Mouse (Mus musculus) gastrocnemius, adult 18-20 months (tissue): ENCODE data around the gene Ssx2ip. TPM values are rescaled to one million over a fixed set of nuclear protein-coding genes. Genes with fewer than 3 reads are reported as not detected.

Experiments
- DNase-seq: peaks from one replicate; pipeline ENCODE4 v3.0.0; 2021; ENCODE audit warnings: low spot score
- total RNA-seq, 2 experiments: library from RNA; stranded (reverse); gene quantifications; 2 replicates each; pipeline ENCODE4 v1.2.3; 2021

Gene Ssx2ip
- total RNA-seq, 2 experiments from 2014 or later = 26.8 to 30.2 TPM

GRCm38 (mm10) chr3:146433681-146434350 lies 29.4 kb downstream of the Ssx2ip start:
- no peak for DNase-seq

- DNase-seq = no peak
Observed at GRCm38 (mm10) chr3:146434686-146435085, 30.2 kb downstream of the Ssx2ip start.

- no peak for DNase-seq
Observed at GRCm38 (mm10) chr3:146435533-146435932, 31.1 kb downstream of the Ssx2ip start.

GRCm38 (mm10) chr3:146436114-146436513 lies 31.7 kb downstream of the Ssx2ip start:
- DNase-seq = no peak

GRCm38 (mm10) chr3:146440011-146440410 lies 35.6 kb downstream of the Ssx2ip start:
- DNase-seq = no peak

GRCm38 (mm10) chr3:146440422-146440821 lies 36.0 kb downstream of the Ssx2ip start:
- DNase-seq = no peak

GRCm38 (mm10) chr3:146442484-146442883 lies 38.0 kb downstream of the Ssx2ip start:
- DNase-seq = no peak

- no peak for DNase-seq
Observed at GRCm38 (mm10) chr3:146442936-146443335, 38.5 kb downstream of the Ssx2ip start.

GRCm38 (mm10) chr3:146443380-146443779 lies 38.9 kb downstream of the Ssx2ip start:
- DNase-seq = no peak

GRCm38 (mm10) chr3:146444880-146445279 lies 40.4 kb downstream of the Ssx2ip start:
- no peak for DNase-seq

- no peak for DNase-seq
Observed at GRCm38 (mm10) chr3:146447156-146447555, 42.7 kb downstream of the Ssx2ip start.

GRCm38 (mm10) chr3:146447598-146447997 lies 43.2 kb downstream of the Ssx2ip start:
- DNase-seq = no peak

- DNase-seq = no peak
Observed at GRCm38 (mm10) chr3:146448372-146448771, 43.9 kb downstream of the Ssx2ip start.

- no peak for DNase-seq
Observed at GRCm38 (mm10) chr3:146448969-146449368, 44.5 kb downstream of the Ssx2ip start.

GRCm38 (mm10) chr3:146449745-146450250 lies 45.4 kb downstream of the Ssx2ip start, which contains the start of gene Ctbs:
Gene Ctbs, plus strand, starts transcription at chr3:146449795.
- DNase-seq = no peak

GRCm38 (mm10) chr3:146450371-146450841 lies 46.0 kb downstream of the Ssx2ip start:
- peak; percentile 92 for DNase-seq

- DNase-seq = no peak
Observed at GRCm38 (mm10) chr3:146451375-146451774, 46.9 kb downstream of the Ssx2ip start.

- no peak for DNase-seq
Observed at GRCm38 (mm10) chr3:146462939-146463338, 58.5 kb downstream of the Ssx2ip start.

- DNase-seq = no peak
Observed at GRCm38 (mm10) chr3:146469226-146469625, 64.8 kb downstream of the Ssx2ip start.

GRCm38 (mm10) chr3:146472657-146473056 lies 68.2 kb downstream of the Ssx2ip start:
- no peak for DNase-seq

- no peak for DNase-seq
Observed at GRCm38 (mm10) chr3:146473741-146474140, 69.3 kb downstream of the Ssx2ip start.

GRCm38 (mm10) chr3:146474428-146474827 lies 70.0 kb downstream of the Ssx2ip start:
- DNase-seq = no peak

GRCm38 (mm10) chr3:146482044-146482443 lies 77.6 kb downstream of the Ssx2ip start:
- DNase-seq = no peak
